Mouse (Mus musculus) limb, embryonic 13.5 days (tissue): ENCODE data around the gene Thoc5. TPM values are rescaled to one million over a fixed set of nuclear protein-coding genes. Genes with fewer than 3 reads are reported as not detected.
A peak's percentile ranks its signal among the peaks of the same experiment; 100 is the strongest.

ENCODE experiments used
- ATAC-seq: fragments of 200-750 bp; cut with Nextera tagmentation; 2 replicates; pipeline ENCODE4 v1.8.0; 2017; ENCODE audit warnings: low read depth, moderate number of reproducible peaks, moderate TSS enrichment; ENCODE audit not compliant: low FRiP score
- H3K27ac ChIP-seq: fragments of 300-500 bp; sonication (generic); 2 replicates; pipeline ENCODE4 v1.5.1; 2015; ENCODE audit warnings: inconsistent platforms, mild to moderate bottlenecking, moderate library complexity
- H3K27me3 ChIP-seq: fragments of 300-500 bp; sonication (generic); 2 replicates; pipeline ENCODE4 v1.6.1; 2015; ENCODE audit warnings: mild to moderate bottlenecking, inconsistent platforms
- H3K36me3 ChIP-seq: fragments of 300-500 bp; sonication (generic); 2 replicates; pipeline ENCODE4 v1.6.1; 2015; ENCODE audit warnings: inconsistent platforms, mild to moderate bottlenecking, moderate library complexity
- H3K4me1 ChIP-seq: fragments of 300-500 bp; sonication (generic); 2 replicates; pipeline ENCODE4 v1.6.1; 2015; ENCODE audit warnings: inconsistent platforms
- H3K4me2 ChIP-seq: fragments of 300-500 bp; sonication (generic); replicated peaks from 2 replicates; pipeline ENCODE4 v1.6.1; 2015; ENCODE audit warnings: inconsistent platforms, mild to moderate bottlenecking, moderate library complexity
- H3K4me3 ChIP-seq: fragments of 300-500 bp; sonication (generic); 2 replicates; pipeline ENCODE4 v1.5.1; 2015; ENCODE audit warnings: moderate library complexity, mild to moderate bottlenecking, inconsistent platforms
- H3K9ac ChIP-seq: fragments of 300-500 bp; sonication (generic); 2 replicates; pipeline ENCODE4 v1.6.1; 2015; ENCODE audit warnings: mild to moderate bottlenecking, inconsistent platforms
- H3K9me3 ChIP-seq: fragments of 300-500 bp; sonication (generic); 2 replicates; pipeline ENCODE4 v1.6.1; 2016; ENCODE audit warnings: inconsistent platforms
- WGBS: fragments of 180-500 bp; shearing (Covaris S2); methylation state at CpG from one replicate; pipeline ENCODE4 v1.1.7; 2015; 5-methylcytosine and 5-hydroxymethylcytosine counted together
- polyA plus RNA-seq: library from polyadenylated mRNA; unstranded; fragments of >200 nt; fragmentation: Nextera tagmentation; extraction: Ambion mirVana; gene quantifications from 2 replicates; pipeline ENCODE4 v1.2.1, GENCODE M21; 2015

The Thoc5 gene
- polyA plus RNA-seq, 1 experiment from 2014 or later, result 36.2 TPM

DNA sequence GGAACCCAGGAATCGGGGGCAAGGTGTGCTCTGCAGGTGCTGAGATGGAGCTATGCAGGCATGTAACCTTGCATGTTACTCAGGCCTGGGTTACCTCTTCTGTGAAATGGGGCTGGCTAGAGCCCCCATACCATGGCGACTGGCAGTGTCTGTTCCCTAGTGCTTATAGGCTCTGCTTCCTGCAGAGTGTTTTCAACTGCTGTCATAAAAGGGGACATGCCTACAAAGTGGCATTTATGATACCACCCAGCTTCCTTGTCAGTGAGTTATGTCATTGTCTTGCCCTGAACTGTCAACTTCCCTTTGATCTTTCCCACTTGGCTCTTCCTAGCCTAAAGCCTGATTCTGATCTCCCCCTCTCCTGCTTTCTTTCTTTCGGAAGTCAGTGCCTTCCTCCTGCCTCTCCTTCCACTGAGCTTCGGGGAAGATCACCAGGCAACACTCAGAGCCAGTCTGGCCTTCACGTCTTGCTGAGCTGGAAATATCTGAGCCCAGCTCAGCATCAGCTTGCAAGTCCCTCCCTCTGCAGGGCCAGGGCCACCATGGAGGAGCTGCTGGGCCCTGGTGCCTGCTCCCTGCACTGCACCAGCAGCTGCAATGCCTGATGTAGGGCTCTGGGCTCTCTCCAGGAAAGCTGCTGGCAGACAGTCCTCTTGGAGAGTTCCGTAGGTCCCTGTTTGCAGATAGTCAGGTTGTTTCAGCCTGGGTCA, 68.1 kb downstream of the Thoc5 start:
- Histone ChIP-seq H3K4me2 (no peak overlapping the region), H3K9ac (no peak overlapping the region), H3K36me3 (no peaks in the 10 kb centered on the region), H3K27me3 (peaks cover 14% of the 10 kb centered on the region; the same call in 1 of the 2 replicates), H3K9me3 (no peaks in the 10 kb centered on the region), H3K4me3 (no peak overlapping the region), H3K4me1 (peaks cover 5% of the 10 kb centered on the region; the same call in 1 of the 2 replicates), H3K27ac (no peak overlapping the region)
- ATAC-seq, result no peak
- 25% methylated on average over 6 of the region's 6 CpGs for WGBS

DNA sequence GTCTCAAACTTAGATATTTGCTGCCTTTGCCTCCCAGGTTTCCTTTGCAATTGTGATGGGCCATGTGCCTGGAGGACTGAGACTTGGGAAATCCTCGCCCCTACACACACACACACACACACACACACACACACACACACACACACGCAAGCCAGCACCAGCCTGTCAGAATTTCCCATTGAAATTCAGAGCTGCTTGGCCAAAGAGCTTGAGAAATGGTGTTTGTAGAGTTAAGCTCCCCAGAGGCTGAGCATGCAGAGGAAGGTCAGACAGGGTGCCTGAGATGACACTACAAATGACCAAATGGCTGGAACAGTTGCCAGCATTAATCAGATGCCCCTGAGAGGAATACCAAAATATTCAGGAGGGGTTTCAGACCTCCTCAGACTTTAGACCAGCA, 71.2 kb downstream of the Thoc5 start:
- 73% methylated on average over 2 of the region's 2 CpGs for WGBS
- no peak overlapping the region for H3K4me3 ChIP-seq

DNA sequence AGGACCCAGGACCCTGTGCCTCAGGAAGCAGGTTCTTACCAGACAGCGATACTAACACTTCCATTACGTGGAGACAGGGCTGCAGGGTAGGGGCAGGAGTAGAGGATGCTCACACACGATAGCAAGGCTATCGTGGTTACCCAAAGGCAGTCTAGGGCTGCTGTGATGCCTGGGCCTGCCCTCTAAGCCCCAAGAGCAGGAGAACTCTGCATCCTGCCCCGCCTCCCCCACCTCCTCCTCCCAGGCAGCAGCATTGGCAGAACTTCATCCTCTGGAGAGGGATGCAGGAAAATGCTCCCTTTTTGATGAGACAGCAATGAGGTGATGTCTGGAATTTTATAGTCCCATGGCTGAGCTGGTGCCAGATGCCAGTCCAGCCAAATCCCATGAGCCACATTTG, 71.8 kb downstream of the Thoc5 start:
- Histone ChIP-seq H3K27me3 (peaks cover 28% of the 10 kb centered on the region; the same call in 1 of the 2 replicates), H3K36me3 (no peaks in the 10 kb centered on the region), H3K4me2 (no peak overlapping the region), H3K4me1 (peaks cover 8% of the 10 kb centered on the region; the same call in 1 of the 2 replicates), H3K9ac (no peak overlapping the region), H3K4me3 (no peak overlapping the region), H3K9me3 (no peaks in the 10 kb centered on the region), H3K27ac (no peak overlapping the region)
- no peak for ATAC-seq
- WGBS, result 54% methylated on average over 5 of the region's 5 CpGs

More for the DNA sequence above, 71.2 kb downstream of the Thoc5 start:
- H3K27me3 ChIP-seq, result peaks cover 23% of the 10 kb centered on the region; the same call in 1 of the 2 replicates
- H3K4me2 ChIP-seq, result no peak overlapping the region
- ATAC-seq, result no peak
- H3K36me3 ChIP-seq, result no peaks in the 10 kb centered on the region
- H3K4me1 ChIP-seq, result peaks cover 8% of the 10 kb centered on the region; the same call in 1 of the 2 replicates
- no peak overlapping the region for H3K27ac ChIP-seq
- no peak overlapping the region for H3K9ac ChIP-seq
- H3K9me3 ChIP-seq, result no peaks in the 10 kb centered on the region

DNA sequence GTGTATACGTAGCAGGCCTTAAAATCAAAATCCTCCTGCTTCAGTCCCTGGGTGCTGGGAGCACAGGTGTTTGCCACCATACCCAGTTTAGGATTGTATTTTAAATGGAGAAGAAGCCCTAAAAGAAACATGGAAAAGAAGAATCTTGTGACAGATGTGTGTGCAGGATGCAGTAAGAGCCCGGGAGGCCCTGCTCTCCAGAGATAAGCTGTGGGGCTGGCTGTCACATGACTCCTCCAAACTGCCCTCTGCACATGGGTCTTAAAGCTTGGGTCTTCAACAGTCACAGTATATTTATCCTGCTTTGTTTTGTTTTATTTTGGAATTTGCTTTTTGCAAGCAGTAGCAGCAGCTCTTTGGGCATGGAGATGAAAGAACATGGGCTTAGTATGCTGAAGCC, 72.4 kb downstream of the Thoc5 start:
- Histone ChIP-seq H3K27ac (no peak overlapping the region), H3K27me3 (peaks cover 32% of the 10 kb centered on the region; the same call in 1 of the 2 replicates), H3K4me2 (no peak overlapping the region), H3K9me3 (no peaks in the 10 kb centered on the region), H3K9ac (no peak overlapping the region), H3K36me3 (no peaks in the 10 kb centered on the region), H3K4me1 (peaks cover 8% of the 10 kb centered on the region; the same call in 1 of the 2 replicates), H3K4me3 (no peak overlapping the region)
- no peak for ATAC-seq
- WGBS, result 37% methylated on average over 2 of the region's 2 CpGs

DNA sequence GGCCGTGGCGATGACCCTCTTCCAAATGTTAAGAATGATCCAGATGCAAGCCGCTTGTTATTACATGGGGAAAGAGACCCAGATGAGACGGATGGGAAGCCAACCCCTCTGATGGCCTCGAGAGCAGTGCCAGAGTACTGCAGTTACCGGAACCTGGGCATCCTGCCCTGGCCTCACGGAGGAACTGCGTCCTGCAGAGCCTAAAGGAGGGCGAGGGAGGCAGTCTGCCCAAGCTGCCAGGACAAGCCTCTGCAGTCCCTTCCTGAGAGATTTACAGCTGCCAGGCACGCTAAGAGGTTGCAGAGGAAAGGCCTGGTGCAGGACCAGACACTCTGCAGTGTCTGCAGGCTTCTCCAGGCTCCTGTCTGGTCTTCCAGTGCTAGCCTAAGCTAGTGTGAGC, 73.3 kb downstream of the Thoc5 start:
- peaks cover 8% of the 10 kb centered on the region; the same call in 1 of the 2 replicates for H3K4me1 ChIP-seq
- H3K27ac ChIP-seq, result 0 out of 2 replicates have a peak overlapping the region, but pooled peaks have one; percentile 22
- no peak for ATAC-seq
- H3K27me3 ChIP-seq, result peaks cover 32% of the 10 kb centered on the region; the same call in 1 of the 2 replicates
- H3K9me3 ChIP-seq, result no peaks in the 10 kb centered on the region
- peak overlapping the region; percentile 25; the same call in 1 of the 2 replicates for H3K9ac ChIP-seq
- no peaks in the 10 kb centered on the region for H3K36me3 ChIP-seq
- 49% methylated on average over 10 of the region's 10 CpGs for WGBS
- H3K4me3 ChIP-seq, result no peak overlapping the region
- no peak overlapping the region for H3K4me2 ChIP-seq

DNA sequence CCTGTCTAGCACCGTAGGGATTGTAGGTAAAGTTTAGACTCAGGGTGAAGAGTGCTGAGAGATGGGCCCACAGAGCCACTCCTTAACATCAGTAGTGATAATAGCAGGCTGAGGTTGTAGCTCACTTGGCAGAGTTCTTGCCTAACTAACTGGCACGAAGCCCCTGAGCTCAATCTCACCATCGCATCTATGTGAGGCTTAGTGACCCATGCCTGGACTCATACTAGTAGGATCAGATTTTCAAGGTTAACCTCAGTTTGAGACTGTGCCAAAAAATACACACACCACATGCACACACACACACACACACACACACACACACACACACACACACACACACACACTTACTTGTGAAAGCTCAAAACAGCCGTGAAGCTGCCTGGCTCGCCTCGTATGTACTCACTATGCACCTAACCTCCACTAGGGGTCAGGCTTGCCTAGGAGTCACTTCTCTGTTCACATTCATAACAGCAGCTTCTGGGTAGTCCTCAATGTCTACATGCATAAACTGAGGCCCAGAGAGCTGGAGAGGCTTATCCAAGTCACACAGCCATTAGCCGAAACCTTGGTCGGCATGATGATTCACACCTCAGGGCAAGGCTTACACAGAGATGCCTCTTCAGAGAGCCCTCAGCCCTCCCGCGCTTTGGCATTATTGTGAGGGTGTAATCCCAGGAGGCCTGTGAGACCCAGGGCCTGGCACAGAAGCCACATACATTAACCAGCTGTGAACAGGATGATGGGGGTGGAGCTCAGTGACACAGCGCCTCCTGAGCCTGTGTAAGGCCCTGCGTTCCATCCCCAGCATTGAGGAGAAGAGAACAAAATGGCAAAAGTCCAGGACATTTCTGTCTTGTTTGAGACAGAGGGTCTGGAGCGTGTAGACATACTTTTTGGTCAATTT, 78.1 kb downstream of the Thoc5 start:
- 58% methylated on average over 13 of the region's 13 CpGs for WGBS
- Histone ChIP-seq H3K4me2 (no peak overlapping the region), H3K9ac (no peak overlapping the region), H3K27me3 (peaks cover 60% of the 10 kb centered on the region), H3K4me3 (no peak overlapping the region), H3K27ac (no peak overlapping the region), H3K9me3 (no peaks in the 10 kb centered on the region), H3K36me3 (no peaks in the 10 kb centered on the region), H3K4me1 (0 out of 2 replicates have a peak, but pooled peaks cover 3% of the 10 kb centered on the region)
- ATAC-seq, result 0 out of 2 replicates have a peak, but pooled peaks have one; percentile 51

DNA sequence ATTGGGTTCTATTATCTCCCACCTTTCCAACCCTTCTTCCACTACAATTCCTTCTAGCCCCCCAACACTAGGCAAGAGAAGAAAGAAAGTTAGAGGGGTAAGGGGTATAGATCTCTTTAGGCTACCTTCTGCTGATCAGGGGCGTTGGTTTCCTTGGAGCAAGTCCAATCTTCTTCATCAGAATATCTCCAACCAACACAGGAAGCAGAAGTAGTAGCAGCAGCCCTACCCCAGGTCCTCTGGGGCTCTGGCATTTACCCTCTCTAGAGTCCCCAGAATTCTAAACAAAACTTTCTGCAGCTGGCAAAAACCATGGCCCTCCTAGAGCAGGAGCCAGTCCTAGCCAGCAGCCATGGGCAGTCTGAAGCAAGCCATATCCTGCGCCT, 78.7 kb downstream of the Thoc5 start:
- no peak for ATAC-seq
- 80% methylated on average over 2 of the region's 2 CpGs for WGBS
- no peak overlapping the region for H3K27ac ChIP-seq

DNA sequence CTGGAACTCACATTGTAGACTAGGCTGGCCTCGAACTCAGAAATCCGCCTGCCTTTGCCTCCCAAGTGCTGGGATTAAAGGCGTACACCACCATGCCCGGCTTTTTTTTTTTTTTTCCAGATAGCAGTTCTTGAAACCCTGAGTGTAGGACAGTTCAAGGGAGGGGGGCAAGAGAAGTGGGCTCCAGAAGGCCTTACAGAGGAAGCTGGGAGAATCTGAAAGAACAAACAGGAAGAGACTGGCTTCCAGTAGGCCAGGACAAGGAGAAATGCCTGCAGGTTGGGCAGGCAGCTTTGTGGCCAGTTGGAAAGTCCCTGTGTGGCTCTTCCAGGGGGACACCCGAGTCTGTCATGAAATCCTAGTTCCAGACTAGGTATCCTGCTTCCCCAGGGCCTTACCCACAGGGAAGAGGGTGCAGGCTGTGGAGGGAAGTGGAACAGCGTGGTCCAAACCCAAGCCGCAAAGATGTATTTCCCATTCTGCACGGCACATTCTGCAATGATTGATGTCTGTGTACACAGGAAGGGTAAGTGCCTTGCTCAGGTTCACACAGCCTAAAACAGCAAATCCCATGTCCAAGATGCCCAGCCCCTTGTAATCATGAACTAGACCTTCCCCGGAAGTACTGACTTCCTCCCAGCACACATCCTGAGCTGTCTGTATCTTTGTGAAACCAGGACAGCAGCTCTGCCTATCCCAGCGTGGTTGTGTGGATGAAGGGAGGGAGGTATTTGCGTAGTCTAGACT, 79.4 kb downstream of the Thoc5 start:
- 80% methylated on average over 11 of the region's 11 CpGs for WGBS
- Histone ChIP-seq H3K9ac (no peak overlapping the region), H3K4me3 (no peak overlapping the region), H3K9me3 (no peaks in the 10 kb centered on the region), H3K27me3 (peaks cover 55% of the 10 kb centered on the region), H3K4me2 (no peak overlapping the region), H3K4me1 (no peaks in the 10 kb centered on the region), H3K27ac (no peak overlapping the region), H3K36me3 (no peaks in the 10 kb centered on the region)
- no peak for ATAC-seq

More for the DNA sequence above, 78.7 kb downstream of the Thoc5 start:
- Histone ChIP-seq H3K27me3 (peaks cover 55% of the 10 kb centered on the region), H3K4me2 (no peak overlapping the region), H3K4me3 (no peak overlapping the region), H3K4me1 (no peaks in the 10 kb centered on the region), H3K9me3 (no peaks in the 10 kb centered on the region), H3K9ac (no peak overlapping the region), H3K36me3 (no peaks in the 10 kb centered on the region)

DNA sequence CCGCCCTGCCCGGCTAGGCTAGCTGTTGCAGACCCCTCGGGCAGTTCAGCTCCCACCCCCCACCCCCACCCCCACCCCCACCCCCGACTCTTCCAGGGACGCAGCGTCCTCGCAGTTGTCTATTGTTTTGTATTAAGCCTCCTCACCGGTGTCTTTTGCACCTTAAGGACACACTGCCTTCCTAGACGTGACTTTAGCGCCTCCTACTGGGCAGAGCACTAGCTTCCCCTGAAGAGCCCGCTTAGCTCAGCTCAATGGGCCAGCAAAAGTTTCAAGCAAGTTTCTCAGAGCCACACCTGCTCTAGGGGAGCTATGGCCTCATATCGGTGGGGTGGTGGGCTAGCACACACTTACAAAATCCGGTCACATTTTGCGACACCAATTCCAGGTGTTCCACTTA, 80.5 kb downstream of the Thoc5 start:
- H3K4me3 ChIP-seq, result no peak overlapping the region
- peaks cover 49% of the 10 kb centered on the region for H3K27me3 ChIP-seq
- no peak overlapping the region for H3K4me2 ChIP-seq

More for the DNA sequence above, 80.5 kb downstream of the Thoc5 start:
- Histone ChIP-seq H3K27ac (no peak overlapping the region), H3K9me3 (no peaks in the 10 kb centered on the region), H3K9ac (no peak overlapping the region), H3K36me3 (no peaks in the 10 kb centered on the region), H3K4me1 (no peaks in the 10 kb centered on the region)
- WGBS, result 5% methylated on average over 14 of the region's 14 CpGs
- no peak for ATAC-seq
